Mouse (Mus musculus) T-helper 1 cell (primary cell): Measurements from ENCODE around the gene B230217C12Rik.

Source experiments
- in situ Hi-C: fragments of 300-600 bp; cut with MboI, MseI; formaldehyde crosslinking; loops from one replicate; pipeline ENCODE4 v1.15.1; 2025; ENCODE audit warnings: high pct_unique_total_duplicates

B230217C12Rik gene

DNA sequence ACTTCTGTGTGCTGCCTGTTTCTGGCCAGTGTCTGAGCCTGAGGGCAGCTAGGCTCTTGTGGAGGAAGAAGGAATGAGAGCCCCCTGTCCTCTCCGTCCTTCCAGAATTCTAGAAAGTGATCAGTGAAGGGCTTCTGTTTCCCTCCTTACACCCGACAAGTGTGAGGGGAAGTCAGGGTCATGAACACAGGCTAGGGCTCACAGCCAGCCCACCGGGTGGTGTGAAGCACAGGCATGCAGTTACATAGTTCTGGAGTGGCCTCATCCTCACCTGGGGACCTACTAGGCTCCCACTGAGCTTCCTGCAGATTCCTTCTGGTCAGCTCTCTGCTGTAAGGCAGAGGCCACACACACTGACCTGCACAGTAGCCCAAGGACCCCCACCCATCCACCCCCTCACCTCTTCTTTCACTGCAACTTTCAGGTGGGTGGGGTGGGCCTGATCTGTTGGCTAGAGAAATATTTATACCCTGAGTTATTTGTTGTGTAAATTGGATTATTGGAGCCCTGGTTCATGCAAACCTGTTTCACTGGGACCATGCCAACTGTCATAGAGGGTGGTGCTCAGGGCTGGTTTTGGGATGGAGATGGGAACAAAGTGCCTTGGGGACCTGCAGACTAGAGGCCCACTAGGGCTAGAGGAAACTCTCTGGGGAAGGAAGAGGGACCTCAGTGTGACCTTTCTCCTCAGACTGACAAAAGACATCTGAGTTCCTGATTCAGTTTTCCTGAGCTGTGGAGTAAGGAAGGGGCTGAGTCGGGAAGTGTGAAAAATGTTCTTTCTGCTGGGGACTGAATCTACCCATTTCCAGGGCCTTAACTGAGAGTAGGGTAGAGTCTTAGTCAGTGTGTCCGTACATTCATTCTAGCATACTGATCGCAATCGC, 31.1 kb upstream of the B230217C12Rik start:
- in situ Hi-C loops, result no loop called here

DNA sequence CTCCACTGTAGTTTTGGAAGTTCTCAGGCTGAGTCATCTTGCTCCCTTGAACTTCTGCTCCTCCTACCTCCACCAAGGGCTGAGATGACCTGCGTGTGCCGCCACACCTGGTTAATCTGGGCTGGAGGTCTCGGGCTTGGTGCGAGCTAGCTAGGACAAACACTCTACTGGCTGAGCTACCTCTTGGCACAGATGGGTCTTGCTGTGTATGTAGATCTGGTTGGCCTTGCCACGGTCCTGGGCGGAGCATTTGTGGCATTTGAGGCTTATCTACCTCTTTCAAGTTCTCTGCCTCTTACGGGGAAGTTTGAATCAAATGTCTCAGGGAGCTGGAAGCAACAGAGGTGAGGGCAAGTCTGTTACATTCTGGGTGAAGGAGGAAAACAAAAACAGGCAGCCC, 30.2 kb upstream of the B230217C12Rik start:
- in situ Hi-C loops, result no loop called here

DNA sequence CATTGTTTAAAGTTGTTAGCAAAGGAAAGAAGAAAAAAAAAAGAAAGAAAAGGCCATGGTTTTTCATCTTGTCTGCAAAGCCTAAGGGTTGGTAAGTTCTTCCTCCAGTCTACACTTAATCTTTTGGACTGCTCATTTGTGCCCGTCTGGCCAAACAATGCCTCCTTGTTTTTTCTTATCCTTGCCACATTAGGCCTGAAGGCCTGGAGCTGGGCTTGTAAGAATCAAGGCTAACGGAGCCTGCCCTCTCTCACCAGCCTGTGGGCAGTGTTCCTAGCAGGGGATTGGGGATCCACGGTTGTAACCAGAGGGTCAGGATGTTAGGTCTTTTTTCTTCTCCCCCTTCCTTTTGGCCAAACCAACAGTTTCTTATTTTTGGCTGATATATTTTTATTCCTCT, 29.6 kb upstream of the B230217C12Rik start:
- in situ Hi-C loops, result no loop called here

DNA sequence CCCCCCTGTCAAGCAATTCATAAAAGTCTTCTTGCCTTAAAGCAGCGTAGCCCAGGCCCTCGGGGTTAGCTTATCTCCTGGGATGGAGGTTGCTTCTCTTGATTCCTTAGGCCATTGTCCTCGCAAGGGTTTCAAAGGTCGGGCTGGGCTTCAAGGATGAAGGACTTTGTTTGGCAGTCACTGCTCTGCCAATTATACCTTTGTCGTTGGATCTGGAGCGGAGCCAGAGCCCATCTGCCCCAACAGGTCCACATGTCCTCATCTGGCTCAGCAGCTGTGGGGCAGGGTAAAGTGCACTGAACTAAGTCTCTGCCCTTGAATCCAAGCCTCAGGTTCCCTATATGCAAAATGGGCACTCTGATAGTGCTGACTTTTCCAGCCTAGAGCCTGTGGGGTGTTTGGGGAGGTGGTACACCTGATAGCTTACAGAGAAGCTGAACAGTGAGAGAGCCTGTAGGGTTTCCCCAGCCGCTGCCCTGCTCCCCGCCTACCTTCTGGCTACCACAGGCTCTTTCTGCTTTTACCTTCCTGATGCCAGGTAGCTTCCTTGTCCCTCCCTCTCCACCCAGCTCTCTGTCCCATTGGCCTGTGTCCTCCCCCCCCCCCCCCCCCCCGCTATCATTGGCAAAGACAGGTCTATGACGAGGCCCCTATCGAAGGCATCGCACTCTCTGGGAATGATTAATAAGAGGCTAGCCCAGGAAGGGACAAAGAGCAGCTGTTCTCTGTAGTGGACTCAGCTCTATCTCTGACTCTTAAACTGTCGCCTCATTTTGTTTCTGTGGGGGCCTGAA, 28.8 kb upstream of the B230217C12Rik start:
- in situ Hi-C loops, result no loop called here

DNA sequence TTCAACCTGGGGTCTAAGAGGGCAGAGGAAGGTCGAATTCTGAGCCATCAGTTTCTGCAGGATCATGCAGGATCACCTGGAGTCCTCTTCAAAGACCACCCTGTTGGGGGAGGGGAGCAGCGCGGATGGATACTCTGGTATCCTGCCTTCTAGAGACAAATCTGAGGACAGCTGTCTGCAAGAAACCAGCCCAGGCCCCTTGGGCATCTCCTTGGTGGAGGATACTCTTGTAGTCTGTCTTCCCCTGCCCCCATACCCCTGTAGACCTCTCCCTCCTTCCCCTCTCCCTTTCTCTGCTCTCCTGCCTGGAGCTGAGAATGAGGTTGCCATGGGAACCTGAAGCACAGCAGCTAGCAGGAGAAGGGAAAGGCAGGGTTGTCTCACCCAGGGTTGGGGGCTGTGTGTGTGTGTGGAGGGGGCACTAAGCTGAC, 28.1 kb upstream of the B230217C12Rik start:
- in situ Hi-C loops, result no loop called here

DNA sequence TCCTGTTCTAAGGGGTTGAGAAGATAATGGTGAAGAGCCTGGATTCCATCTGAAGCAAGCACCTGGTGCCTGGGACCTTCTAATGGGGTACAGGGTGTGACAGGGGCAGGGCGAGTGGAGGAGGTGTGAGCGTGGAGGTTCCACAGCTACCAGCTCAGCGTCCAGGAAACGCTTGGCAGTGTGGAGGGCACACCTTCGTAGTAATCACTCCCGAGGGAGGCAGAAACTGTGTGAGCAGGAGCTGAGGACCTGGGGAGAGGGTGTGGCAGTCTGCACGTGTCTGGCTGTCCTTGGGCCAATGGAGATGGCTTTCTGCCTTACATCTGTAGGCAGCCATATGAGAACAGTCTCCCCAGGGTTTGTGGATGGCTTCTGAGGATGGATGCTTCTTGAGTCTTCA, 27.5 kb upstream of the B230217C12Rik start:
- in situ Hi-C loops, result no loop called here

DNA sequence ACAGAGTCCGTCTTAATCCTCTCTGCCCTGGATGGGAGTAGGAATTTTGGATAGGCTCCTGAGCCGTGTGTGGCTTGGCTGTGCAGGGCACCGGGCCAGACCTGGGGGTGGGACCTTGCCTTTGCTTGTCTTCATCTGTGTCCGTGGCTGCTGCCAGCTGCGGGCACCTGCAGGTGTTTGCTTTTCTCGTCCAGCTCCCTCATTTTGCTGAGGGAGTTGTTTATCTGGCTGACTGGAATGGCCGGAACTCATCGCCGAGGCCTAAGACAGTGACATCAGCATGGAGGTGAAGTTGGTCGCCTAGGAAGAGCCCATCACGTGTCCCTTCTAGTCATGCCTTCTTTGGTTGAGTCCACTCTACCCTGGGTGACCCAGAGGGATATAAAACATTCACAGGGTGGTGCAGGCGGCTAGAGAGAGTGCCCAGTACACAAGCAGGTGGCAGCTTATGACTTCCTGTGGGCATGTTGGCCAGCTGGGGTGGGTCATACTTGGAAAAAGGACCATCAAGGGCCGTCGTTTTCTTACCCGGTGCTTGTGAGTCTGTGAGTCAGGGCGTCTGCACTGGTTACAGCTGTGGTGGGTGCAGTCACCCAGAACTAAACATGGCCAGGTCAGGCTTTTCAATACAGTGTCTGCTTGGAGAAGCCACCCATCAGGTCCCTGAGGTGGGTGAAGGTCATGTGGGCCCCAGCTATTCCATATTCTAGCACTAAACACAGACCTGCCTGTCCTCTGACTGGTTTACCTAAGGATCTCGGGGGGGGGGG, 26.6 kb upstream of the B230217C12Rik start:
- in situ Hi-C loops, result no loop called here

DNA sequence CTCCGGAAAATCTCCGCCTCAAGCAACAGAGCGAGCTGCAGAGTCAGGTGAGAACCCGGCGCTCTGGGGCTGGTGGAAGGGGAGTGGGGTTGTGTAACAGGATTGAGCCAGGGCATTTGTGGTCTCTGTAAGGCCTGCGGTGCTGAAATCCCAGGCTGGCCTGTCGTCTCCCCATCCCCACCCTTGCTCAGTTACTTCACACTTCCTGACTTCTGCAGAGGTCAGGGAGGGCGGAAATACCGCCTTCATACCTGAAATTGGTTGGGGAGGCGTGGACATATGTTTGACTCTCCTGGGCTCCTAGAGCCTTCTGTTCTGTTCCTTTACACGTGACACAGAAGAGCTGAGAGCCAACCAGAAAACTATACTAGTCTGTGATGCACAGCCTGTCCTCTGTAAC, 24.8 kb upstream of the B230217C12Rik start:
- in situ Hi-C loops, result no loop called here

DNA sequence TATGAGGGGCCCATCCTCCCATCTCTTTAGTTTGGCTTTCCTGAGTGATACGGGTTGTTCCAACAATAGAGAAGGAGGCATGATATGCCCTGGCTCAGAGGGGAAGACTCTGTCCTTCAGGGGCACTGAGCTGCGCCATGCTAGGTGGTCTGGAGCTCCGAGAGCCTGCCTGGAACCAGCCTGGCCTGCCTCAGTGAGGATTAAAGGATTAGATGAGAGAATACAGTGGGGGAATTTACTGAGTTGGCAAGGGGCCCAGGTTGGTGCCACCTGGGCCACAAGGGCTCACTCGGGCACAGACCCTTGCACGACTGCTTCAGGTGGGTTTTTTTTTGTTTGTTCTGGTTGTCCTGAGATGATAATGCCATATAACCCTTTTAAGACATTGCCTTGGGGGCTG, 24.4 kb upstream of the B230217C12Rik start:
- in situ Hi-C loops, result no loop called here

DNA sequence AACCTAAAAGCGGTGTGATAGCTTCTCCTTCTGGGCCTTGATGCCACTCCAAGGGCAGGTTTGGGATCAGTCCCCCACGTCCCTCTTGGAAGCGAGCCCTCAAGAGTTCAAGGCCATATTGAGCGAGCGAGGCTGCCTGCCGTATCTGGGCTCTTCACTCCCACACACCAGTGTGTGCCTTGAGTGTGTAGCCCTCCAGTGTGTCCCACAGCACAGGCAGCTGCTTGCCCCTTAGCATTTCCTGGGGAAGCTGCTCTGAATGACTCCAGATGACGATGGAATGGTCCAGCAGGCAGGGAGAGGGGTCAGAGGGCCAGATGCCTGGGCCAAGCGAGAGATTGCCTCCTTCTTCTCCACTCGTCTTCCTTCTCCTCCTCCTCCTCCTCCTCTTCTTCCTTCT, 23.7 kb upstream of the B230217C12Rik start:
- in situ Hi-C loops, result no loop called here

DNA sequence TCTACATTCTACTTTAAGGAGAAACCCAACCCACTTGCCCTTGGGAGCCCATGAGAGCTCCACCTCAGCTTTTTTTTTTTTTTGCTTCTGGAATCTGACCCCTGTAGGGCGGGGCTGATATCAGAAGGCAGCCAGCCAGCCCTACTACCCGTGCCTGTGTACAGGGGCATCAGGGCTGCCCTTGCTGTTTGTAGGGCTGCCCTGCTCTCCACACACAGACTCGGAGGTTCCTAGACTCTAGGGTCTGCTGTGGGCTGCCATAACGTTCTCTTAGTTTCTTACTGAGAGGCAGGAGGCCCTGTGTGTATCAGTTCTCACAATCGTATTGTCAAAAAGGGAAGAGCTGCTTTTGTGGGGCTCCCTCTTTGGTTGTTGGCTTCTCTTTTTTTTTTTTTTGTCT, 23.2 kb upstream of the B230217C12Rik start:
- in situ Hi-C loops, result no loop called here

DNA sequence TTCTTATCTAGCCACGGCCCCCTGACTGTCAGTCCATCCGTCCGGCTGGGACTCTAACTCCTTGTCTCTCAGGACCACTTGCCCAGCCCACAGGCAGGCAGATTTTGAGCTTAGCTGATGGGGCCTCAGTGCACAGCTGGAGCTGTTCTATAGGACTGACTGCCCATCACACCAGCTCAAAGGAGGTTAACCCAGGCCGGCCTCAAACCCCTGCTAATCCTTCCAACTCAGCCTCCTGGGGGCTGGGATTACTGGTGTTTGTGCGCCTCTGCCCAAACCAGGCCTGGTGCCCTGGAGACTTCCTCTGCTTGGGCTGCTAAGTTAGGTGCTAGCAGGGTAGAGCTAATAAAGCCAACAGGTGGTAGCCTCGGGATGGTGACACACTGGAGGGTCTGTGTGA, 22.6 kb upstream of the B230217C12Rik start:
- in situ Hi-C loops, result no loop called here

DNA sequence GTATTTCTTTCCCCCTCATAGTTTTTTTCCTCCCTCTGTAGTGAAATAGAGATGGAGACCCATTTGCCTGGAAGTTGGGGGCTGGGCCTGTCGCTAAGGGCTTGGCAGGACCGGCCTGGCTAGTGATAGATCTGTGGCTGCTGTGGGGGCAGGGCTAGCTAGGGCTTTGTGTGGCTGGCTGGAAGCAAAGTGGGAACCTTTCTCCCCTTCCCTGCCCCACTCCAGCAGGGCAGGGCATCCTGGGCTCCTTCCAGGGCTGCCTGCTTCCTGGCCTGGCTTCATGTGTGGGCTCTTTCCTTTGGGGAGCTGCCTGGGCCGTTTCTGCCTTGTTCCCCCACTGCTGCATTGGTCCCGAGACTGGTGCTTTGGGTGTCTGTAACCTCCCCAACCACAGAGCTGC, 22.0 kb upstream of the B230217C12Rik start:
- in situ Hi-C loops, result no loop called here

DNA sequence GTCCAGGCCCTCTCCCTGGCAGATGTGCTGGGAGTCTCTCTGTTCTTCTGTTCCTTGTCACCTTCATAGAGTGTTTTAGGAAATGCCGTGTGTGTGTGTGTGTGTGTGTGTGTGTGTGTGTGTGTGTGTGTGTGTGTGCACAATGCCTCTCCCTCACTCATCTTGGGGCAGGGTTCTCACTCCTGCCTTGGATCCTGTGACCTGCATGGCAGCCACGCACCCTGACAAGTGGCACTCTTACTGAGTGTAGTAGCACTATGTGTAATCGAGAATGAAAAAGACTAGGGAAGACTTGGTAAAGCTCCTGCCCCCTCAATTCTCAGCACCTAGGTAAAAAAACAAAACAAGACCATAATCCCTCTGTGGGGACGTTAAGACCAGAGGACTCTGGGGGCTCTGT, 21.5 kb upstream of the B230217C12Rik start:
- in situ Hi-C loops, result no loop called here

DNA sequence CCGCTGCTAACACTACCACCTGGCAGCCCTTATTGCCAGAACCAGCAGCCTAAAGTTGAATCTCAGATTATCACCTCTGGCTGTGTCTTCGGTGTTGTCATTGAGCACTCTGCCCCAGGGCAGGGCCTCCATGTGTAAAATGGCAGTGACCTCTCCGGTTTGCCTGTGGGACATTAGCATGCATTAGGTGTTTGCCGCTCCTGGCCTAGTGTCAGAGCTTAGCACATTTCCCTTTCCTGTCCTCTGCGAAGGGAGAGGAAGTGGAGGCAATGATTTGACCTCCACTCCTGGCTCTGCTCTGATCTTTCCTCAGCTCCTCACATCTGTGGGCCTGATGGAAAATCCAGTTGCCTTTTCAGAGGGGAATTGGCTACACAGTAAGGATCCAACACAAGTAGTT, 20.7 kb upstream of the B230217C12Rik start:
- in situ Hi-C loops, result loop anchor here (10.0 kb wide), 1 partner anchor 1205 kb away; the partner anchor contains the start of gene Top2a

DNA sequence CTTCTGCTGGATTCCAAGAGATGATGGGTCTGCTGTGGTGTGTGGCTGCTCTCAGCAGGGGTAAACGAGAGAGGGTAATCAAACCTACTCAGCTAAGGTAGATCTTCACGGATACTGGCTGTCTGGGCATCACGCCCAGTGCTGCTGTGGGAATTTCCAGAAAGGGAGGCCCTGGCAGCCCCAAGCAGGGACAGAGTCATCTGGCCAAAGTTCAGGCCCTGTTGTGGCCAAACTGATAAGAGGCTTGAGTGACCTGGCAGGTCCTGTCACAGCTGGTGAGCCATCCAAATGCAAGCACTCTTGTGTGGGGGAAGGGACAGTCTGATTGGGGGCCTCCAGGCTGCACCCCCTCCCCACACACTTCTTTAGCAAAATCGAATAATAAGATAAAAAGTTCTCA, 19.7 kb upstream of the B230217C12Rik start:
- in situ Hi-C loops, result loop anchor here (10.0 kb wide), 1 partner anchor 1204 kb away; the partner anchor contains the start of gene Top2a

DNA sequence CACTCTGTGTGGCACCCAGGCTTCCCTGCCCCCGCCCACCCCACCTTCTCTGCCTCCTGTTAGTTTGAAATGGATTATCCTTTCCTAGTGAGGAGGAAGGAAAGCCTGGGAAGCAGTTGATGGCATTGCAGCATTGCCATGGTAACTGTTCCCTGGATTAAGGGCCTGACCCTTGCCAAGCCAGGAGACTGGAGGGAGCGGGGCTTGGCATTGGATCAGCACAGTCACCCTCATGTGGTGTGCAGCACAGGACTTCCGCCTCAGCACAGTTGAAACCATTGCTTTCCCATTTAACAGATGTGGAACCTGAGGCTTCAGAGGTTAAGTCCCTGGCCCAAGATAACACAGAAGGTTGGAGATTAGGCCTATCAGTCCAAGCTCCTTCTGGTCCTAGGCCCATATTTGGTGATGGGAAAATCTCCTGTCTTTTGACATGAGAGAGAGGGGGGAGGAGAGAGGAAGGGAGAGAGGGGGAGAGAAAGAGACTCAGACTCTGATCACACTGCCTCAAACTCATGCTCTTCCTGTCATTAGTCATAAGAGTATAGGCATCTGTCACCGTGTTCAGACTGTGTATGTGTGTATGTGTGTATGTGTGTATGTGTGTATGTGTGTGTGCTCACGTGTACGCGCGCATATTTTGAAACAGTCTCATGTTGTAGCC, 19.0 kb upstream of the B230217C12Rik start:
- in situ Hi-C loops, result loop anchor here (10.0 kb wide), 1 partner anchor 1203 kb away; the partner anchor contains the start of gene Top2a

DNA sequence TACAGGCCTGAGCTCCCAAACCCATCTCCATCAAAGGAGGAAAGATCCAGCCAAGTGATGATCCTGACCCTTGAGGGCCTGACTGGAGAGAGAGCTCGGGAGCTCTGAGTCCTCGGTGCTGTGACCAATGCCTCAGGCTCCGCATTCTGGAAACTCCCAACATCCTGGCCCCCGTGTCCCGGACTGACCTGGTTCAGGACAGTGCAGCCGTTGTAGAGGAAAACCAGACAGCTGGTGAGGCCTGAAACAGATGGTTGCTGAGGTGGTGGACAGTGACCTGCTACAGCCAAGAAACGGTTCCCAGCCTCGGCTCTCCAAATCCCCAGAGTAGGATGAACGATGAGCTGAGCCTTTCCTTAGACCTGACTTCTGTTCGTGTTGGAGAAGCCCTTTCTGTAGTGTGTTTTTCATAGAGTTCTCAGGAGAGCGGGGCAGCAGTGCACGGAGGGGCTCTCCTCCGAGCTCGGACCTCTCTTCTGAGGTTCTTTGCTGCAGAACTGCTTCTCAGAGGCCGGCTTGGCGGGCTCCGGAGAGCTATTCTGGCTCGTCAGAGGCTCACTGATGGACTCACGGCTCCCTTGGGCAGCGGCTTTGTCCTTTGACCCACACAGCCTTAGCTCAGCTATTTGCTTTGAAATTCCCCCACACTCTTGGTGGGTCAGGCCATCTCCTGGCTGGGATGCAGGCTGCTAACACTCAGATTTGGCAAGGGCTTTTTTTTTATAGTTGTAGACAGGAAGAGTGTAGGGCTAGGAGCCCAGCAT, 17.6 kb upstream of the B230217C12Rik start:
- in situ Hi-C loops, result loop anchor here (10.0 kb wide), 1 partner anchor 1202 kb away; the partner anchor contains the start of gene Top2a

DNA sequence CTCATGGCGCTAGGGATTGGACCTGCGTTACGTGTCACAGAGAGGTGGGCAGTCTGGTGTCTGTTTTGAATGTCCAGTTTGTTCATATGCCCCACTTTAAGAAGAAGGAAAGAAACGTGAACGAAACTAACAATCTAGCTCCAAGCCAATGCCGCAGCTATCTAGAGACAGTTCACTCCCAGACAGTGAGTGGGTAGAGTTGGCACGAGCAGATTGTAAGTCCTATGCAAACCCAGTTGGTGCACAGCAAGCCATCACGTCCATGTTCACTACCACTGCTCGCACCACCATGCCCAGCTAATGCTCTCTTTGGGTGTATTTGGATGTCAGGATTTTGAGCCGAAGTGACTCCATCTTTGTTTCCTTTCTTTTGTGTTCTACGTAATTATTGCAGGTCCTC, 16.4 kb upstream of the B230217C12Rik start:
- in situ Hi-C loops, result loop anchor here (10.0 kb wide), 1 partner anchor 1201 kb away; the partner anchor contains the start of gene Top2a

DNA sequence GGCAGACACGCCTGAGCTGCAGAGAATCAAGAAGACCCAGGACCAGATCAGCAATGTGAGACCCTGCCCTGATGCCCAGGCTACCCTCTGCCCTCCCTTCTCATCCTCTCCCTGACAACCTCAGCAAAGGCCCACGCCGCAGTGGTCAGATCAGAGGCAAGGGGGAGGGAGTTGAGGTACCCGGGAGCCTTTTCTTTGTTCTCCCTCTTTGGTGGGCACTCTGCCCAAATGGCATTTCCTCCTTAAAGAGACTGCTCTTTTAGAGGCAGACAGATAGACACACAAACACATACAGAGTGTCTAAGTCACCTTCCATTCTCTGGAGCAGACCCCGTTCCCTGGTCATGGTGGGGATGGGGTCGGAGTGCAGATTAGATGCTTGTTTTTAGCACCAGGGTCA, 15.7 kb upstream of the B230217C12Rik start:
- in situ Hi-C loops, result loop anchor here (10.0 kb wide), 1 partner anchor 1200 kb away; the partner anchor contains the start of gene Top2a
